Mouse (Mus musculus) embryonic facial prominence, embryonic 15.5 days (tissue): ENCODE measurements around the gene Pxmp4. TPM values are rescaled to one million over a fixed set of nuclear protein-coding genes. Genes with fewer than 3 reads are reported as not detected.

ENCODE experiments used
- ATAC-seq: fragments of 200-750 bp; cut with Nextera tagmentation; 2 replicates; pipeline ENCODE4 v1.8.0; 2017; ENCODE audit warnings: low read depth, moderate TSS enrichment; ENCODE audit not compliant: insufficient number of reproducible peaks, low FRiP score, low TSS enrichment
- H3K27ac ChIP-seq: fragments of 300-500 bp; sonication (generic); replicated peaks from 2 replicates; pipeline ENCODE4 v1.5.1; 2015; ENCODE audit warnings: mild to moderate bottlenecking, inconsistent platforms
- H3K27me3 ChIP-seq: fragments of 300-500 bp; sonication (generic); 2 replicates; pipeline ENCODE4 v1.6.1; 2015; ENCODE audit warnings: inconsistent platforms
- H3K36me3 ChIP-seq: fragments of 300-500 bp; sonication (generic); 2 replicates; pipeline ENCODE4 v1.6.1; 2015; ENCODE audit warnings: mild to moderate bottlenecking, inconsistent platforms
- H3K4me1 ChIP-seq: fragments of 300-500 bp; sonication (generic); 2 replicates; pipeline ENCODE4 v1.6.1; 2015; ENCODE audit warnings: inconsistent platforms
- H3K4me2 ChIP-seq: fragments of 300-500 bp; sonication (generic); replicated peaks from 2 replicates; pipeline ENCODE4 v1.6.1; 2015; ENCODE audit warnings: mild to moderate bottlenecking, inconsistent platforms
- H3K4me3 ChIP-seq: fragments of 300-500 bp; sonication (generic); replicated peaks from 2 replicates; pipeline ENCODE4 v1.5.1; 2015; ENCODE audit warnings: mild to moderate bottlenecking, inconsistent platforms
- H3K9ac ChIP-seq: fragments of 300-500 bp; sonication (generic); 2 replicates; pipeline ENCODE4 v1.6.1; 2015; ENCODE audit warnings: inconsistent platforms
- H3K9me3 ChIP-seq: fragments of 300-500 bp; sonication (generic); replicated peaks from 2 replicates; pipeline ENCODE4 v1.6.1; 2016; ENCODE audit warnings: inconsistent platforms
- WGBS: fragments of 180-500 bp; shearing (Covaris S2); methylation state at CpG from one replicate; pipeline ENCODE4 v1.1.7; 2015; 5-methylcytosine and 5-hydroxymethylcytosine counted together
- polyA plus RNA-seq: library from polyadenylated mRNA; unstranded; fragments of >200 nt; fragmentation: Nextera tagmentation; extraction: Ambion mirVana; gene quantifications from 2 replicates; pipeline ENCODE4 v1.2.1, GENCODE M21; 2015

Pxmp4 gene
- polyA plus RNA-seq, 1 experiment from 2014 or later, result 33.1 TPM

DNA sequence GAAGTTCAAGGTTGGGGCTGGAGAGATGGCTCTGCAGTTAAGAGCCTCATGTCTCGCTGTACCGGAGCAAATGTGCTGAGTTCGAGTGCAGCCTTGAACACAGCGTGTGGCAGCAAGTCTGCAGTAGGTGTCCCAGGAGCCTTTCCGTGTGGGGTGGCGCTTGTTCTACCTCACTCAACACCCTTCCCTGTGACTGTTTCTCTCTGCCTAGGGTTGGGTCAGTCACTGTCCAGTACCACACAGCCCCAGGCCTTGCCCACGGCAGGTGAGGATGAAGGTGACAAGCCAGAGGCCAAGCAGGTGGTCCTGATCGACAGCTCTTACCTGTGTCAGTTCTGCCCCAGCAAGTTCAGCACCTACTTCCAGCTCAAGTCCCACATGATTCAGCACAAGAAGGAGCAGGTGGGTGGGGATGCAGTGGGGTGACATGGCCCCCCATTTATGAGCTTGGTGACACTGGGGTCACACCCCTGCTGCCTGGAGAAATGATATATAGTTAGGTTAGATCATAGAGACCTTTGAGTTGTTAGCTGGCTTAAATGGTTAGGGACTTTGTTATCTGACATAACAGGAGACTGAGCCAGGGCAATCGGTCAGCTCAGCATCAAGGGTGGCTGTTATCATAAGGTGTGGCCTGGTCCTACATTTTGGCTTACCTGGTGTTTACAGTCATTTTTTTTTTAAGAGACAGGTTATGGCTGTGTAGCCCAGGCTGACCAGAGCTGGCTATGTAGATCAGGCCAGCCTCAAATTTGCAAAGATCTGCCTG, 30.6 kb upstream of the Pxmp4 start:
- ATAC-seq, result no peak
- Histone ChIP-seq H3K9ac (no peak overlapping the region), H3K27me3 (no peaks in the 10 kb centered on the region), H3K27ac (no peak overlapping the region), H3K4me1 (no peaks in the 10 kb centered on the region), H3K4me3 (no peak overlapping the region), H3K9me3 (0 out of 2 replicates have a peak, but pooled peaks cover 6% of the 10 kb centered on the region), H3K4me2 (no peak overlapping the region), H3K36me3 (peaks cover 32% of the 10 kb centered on the region)
- WGBS, result 89% methylated on average over 9 of the region's 9 CpGs

DNA sequence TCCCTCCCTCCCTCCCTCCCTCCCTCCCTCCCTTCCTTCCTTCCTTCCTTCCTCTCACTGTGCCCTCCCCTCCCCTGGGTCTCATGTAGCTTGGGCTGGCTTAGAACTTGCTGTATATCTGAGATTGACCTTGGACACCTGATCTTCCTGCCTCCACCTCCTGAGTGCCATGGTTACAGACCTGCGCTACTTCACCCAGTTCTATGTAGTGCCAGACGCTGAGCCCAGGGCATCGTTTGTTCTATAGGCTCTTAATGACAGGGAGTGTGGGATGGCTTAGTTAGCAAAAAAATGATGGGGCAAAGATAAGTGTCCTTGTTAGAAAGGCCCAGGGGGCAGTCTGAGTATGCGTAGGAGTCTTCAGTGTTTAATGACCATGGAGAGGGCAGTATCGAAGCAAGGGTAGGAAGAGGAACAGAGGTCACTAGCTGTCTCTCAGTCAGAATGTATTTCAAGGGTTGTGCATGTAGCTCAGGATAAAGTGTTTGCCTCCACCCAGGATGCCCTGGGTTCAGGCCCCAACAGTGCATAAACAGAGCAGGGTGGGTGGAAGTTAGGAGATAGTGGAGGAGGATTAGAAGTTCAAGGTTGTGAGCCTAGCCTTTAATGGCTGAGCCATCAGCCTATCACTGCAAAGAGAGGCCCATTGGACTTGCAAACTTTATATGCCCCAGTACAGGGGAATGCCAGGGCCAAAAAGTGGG, 29.7 kb upstream of the Pxmp4 start:
- ATAC-seq, result no peak
- no peak overlapping the region for H3K4me3 ChIP-seq
- 0 out of 2 replicates have a peak, but pooled peaks cover 1% of the 10 kb centered on the region for H3K9me3 ChIP-seq
- 89% methylated on average over 5 of the region's 5 CpGs for WGBS
- no peak overlapping the region for H3K9ac ChIP-seq
- no peak overlapping the region for H3K27ac ChIP-seq
- no peaks in the 10 kb centered on the region for H3K4me1 ChIP-seq
- no peaks in the 10 kb centered on the region for H3K27me3 ChIP-seq
- no peak overlapping the region for H3K4me2 ChIP-seq
- peaks cover 32% of the 10 kb centered on the region for H3K36me3 ChIP-seq

DNA sequence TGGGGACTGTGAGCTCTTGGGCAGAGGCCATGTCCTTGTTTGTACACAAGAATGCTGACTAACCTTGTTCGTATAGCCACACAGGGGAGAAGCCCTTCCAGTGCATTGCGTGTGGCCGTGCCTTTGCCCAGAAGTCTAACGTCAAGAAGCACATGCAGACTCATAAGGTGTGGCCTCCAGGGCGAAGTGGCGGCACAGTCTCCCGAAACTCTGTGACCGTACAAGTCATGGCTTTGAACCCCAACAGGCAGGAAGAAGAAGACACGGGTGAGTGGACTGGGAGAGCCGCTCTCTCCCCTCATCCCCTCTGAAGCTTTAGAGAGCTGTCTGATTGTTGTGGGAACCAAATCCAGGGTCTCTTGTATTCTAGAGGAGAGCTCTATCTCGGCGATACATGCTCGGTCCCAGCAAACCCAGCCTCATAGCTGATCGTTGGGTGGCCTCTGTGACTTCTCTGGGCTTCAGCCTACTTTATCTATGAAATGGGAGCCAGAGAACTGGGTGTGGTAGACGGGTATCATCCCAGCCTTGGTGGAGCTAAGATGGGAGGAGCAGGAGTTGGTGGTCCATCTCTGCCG, 28.8 kb upstream of the Pxmp4 start:
- Histone ChIP-seq H3K4me3 (no peak overlapping the region), H3K4me1 (no peaks in the 10 kb centered on the region), H3K27me3 (no peaks in the 10 kb centered on the region), H3K9me3 (no peaks in the 10 kb centered on the region), H3K27ac (no peak overlapping the region), H3K9ac (no peak overlapping the region), H3K36me3 (peaks cover 26% of the 10 kb centered on the region; the same call in 1 of the 2 replicates), H3K4me2 (no peak overlapping the region)
- ATAC-seq, result no peak
- 85% methylated on average over 16 of the region's 16 CpGs for WGBS

DNA sequence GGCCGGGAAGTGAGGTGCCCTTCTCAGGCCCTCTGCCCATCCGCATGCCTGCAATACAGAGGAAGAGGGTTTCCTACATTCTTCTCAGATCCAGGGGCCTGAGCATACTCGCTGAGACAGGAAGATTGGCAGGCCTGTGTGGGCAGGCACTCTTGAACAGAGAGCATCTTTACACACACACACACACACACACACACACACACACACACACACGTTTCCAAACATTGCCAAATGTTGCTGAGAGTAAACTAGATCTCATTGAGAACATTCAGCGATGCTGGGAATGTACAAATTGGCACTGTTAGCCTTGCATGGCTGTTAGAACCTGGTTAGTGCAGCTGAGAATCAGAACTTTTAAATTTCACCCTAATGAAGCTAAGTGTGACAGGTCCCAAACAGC, 27.0 kb upstream of the Pxmp4 start:
- H3K36me3 ChIP-seq, result peaks cover 26% of the 10 kb centered on the region; the same call in 1 of the 2 replicates

DNA sequence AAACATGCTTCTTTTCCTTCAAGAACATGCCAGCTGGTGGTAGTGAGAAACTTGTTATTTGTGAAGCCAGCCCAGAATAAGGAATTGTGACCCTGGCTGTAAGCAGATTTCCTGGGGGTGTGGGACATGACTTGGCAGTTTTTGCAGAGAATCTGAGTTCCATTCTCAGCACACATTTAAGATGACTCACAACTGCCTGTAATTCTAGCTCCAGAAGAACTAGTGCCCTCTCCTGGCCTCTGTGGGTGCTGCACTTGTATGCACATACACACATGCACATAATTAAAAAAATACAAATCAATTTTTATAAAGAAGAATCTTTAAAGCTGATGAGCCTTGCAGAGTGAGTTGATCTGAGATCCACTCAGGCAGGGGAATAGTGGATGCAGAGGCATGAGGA, 20.6 kb upstream of the Pxmp4 start:
- Histone ChIP-seq H3K4me2 (no peak overlapping the region), H3K4me1 (no peaks in the 10 kb centered on the region), H3K9me3 (peaks cover 4% of the 10 kb centered on the region; the same call in 1 of the 2 replicates), H3K27me3 (no peaks in the 10 kb centered on the region), H3K9ac (no peak overlapping the region), H3K4me3 (no peak overlapping the region), H3K36me3 (peaks cover 25% of the 10 kb centered on the region), H3K27ac (no peak overlapping the region)
- no peak for ATAC-seq

More for the DNA sequence above, 27.0 kb upstream of the Pxmp4 start:
- 65% methylated on average over 5 of the region's 5 CpGs for WGBS
- Histone ChIP-seq H3K9ac (no peak overlapping the region), H3K27me3 (no peaks in the 10 kb centered on the region), H3K4me2 (no peak overlapping the region), H3K4me3 (no peak overlapping the region), H3K9me3 (no peaks in the 10 kb centered on the region), H3K4me1 (no peaks in the 10 kb centered on the region), H3K27ac (no peak overlapping the region)
- ATAC-seq, result no peak

DNA sequence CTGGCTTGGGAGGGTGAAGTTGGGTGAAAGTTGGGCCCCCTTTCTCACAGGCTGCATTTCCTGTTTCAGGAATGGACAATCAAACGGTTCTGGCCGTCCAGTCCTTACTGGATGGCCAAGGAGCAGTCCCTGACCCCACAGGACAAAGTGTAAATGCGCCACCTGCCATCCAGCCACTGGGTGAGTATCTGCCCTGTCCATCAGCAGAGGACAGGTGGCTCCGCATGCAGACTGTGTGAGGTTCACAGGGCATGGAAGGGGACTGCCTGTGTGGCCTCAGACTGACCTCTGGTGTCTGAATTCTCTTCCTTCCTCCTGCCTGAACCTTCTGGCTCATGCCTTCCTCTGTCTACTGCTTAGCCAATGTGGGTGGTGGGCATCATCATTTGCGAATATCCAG, 18.2 kb upstream of the Pxmp4 start:
- no peak overlapping the region for H3K4me2 ChIP-seq
- no peaks in the 10 kb centered on the region for H3K4me1 ChIP-seq
- 80% methylated on average over 5 of the region's 5 CpGs for WGBS
- peaks cover 4% of the 10 kb centered on the region; the same call in 1 of the 2 replicates for H3K9me3 ChIP-seq
- no peaks in the 10 kb centered on the region for H3K27me3 ChIP-seq
- H3K9ac ChIP-seq, result no peak overlapping the region
- no peak overlapping the region for H3K4me3 ChIP-seq
- peaks cover 19% of the 10 kb centered on the region for H3K36me3 ChIP-seq
- ATAC-seq, result no peak
- no peak overlapping the region for H3K27ac ChIP-seq

DNA sequence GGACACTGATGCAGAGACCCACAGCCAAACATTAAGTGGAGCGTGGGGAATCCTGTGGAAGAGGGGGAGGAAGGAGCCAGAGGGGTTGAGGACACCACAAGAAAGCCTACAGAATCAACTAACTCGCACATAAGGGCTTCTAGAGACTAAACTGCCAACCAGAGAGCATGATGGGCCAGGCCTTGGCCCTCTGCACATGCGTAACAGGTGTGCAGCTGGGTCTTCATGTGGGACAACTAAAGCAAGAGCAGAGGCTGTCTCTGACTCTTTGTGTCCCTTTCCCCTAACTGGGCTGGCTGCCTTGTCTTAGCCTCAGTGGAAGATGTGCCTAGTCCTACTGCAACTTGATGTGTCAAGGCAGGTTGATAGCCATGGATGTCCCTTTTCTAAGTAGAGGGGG, 13.6 kb upstream of the Pxmp4 start:
- no peak overlapping the region for H3K27ac ChIP-seq
- H3K9ac ChIP-seq, result no peak overlapping the region
- no peak overlapping the region for H3K4me2 ChIP-seq
- H3K4me1 ChIP-seq, result peaks cover 14% of the 10 kb centered on the region
- H3K27me3 ChIP-seq, result no peaks in the 10 kb centered on the region
- no peaks in the 10 kb centered on the region for H3K9me3 ChIP-seq
- no peaks in the 10 kb centered on the region for H3K36me3 ChIP-seq
- no peak overlapping the region for H3K4me3 ChIP-seq
- 84% methylated on average over 3 of the region's 3 CpGs for WGBS
- ATAC-seq, result no peak

DNA sequence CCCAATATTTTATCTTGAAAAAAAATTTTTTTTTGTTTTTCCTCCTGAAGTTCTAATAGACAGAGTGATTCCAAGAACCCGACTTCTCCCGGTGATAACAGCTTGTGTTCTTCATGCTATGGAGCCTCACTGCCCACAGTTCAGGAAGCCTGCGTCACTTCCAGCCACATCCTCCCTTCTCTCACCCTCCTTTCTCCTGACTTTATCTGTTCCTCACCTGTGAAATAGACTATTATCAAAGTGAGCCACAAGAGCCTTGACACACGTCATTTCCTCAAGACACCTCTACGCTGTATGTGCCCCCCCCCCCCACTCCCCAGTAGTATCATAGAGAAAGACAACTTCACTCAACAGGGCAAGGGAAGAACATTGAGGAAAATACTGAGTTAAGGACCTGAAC, 12.2 kb upstream of the Pxmp4 start:
- WGBS, result 89% methylated on average over 5 of the region's 5 CpGs
- no peak overlapping the region for H3K4me2 ChIP-seq
- no peak overlapping the region for H3K4me3 ChIP-seq
- H3K36me3 ChIP-seq, result no peaks in the 10 kb centered on the region
- no peaks in the 10 kb centered on the region for H3K27me3 ChIP-seq
- no peak overlapping the region for H3K27ac ChIP-seq
- no peaks in the 10 kb centered on the region for H3K9me3 ChIP-seq
- no peak overlapping the region for H3K9ac ChIP-seq
- no peak for ATAC-seq
- H3K4me1 ChIP-seq, result peaks cover 14% of the 10 kb centered on the region

DNA sequence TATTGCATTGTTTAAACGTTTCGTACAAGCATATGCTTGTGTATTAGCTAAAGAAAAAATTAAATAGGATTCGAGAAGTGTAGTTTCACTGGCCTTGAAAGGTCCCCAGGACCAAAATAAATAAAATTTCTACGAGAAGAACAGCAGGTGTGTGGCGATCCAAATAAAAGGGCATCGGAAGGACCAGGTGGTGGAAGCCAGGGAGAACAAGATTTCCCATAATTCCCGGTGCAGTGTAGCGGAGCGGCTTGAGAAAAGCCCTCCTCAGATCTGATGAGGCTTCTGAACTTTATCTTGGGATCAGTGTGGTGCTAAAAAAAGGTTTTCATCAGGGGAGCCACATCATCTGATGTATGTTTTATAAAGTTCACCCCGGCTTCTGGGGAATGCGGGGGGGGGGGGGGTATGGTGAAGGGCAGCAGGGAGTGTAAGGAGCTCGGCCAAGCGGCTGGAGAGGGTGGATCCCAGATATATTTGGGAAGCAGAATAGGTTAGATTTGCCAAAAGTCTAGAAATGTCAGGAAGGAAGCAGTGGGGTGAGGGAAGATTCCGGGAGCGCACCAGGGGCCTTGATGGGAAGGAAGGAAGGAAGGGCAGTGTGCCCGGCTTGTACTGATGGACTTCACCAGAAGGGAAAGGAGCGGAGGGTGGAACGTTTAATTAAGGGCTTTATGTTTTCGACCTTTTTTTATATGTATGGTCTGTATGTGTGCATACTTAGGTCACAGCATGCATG, 11.5 kb upstream of the Pxmp4 start:
- Histone ChIP-seq H3K4me3 (no peak overlapping the region), H3K27ac (no peak overlapping the region), H3K4me1 (peaks cover 14% of the 10 kb centered on the region), H3K9ac (no peak overlapping the region), H3K36me3 (no peaks in the 10 kb centered on the region), H3K9me3 (no peaks in the 10 kb centered on the region), H3K4me2 (no peak overlapping the region), H3K27me3 (no peaks in the 10 kb centered on the region)
- no peak for ATAC-seq
- 67% methylated on average over 19 of the region's 19 CpGs for WGBS

DNA sequence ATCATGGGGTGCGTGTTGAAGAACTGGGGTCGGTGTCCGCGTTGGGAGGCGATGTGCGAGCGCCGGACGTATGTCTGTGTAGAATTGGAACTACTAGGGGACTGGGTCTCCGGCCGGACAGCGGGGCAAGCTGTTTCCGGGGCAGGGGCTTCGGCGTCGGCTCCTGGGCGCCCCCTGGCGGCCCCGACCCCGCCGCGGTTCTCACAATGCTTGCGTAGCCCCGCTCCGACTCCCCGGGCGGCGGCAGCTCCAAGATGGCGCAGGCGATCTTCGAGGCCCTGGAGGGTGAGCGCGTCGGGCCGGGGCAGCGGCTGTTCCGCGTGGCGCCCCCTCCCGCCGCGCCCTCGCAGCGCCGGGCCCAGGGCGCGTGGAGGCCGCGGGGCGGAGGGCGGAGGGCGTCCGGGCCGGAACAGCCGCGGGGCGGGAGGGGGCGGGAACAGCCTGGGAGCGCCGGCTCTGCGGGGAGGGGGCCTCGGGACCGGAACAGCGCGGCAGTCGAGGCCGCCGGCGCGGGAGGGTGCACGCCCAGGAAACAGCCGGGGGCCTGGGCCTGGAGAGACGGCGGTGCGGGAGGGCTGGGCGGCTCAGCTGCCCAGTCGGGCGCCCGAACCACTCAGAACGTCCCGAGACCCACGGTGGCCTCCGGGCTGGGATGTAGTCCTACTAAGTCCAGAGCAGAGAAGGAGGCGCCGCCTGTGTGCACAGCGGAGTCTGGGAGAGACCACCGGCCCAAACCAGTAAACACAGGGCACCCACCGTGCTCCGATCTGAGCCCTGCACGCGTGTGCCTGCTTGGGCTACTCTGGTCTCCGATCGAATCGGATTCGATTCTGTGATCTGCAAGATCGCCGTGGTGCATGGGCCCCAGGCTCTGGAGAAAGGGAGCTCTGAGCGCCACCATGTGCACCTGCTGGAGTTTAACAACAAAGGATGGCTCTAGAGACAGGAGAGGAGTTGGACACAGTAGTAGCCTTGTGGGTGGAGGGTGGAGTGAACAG, 9.9 kb upstream of the Pxmp4 start, which contains the start of the genes Zfp341 and 4930519P11Rik:
Gene Zfp341, plus strand, starts transcription at position 180 of the 998 bp plus-strand sequence.
Gene 4930519P11Rik, minus strand, starts transcription at position 320 of the 998 bp plus-strand sequence.
- under 1% methylated on average over 95 of the region's 98 CpGs for WGBS
- peak; percentile 95 for ATAC-seq
- peak within 1 kb of the TSS; percentile 78 for H3K4me2 ChIP-seq

More for the DNA sequence above, 9.9 kb upstream of the Pxmp4 start, which contains the start of the genes Zfp341 and 4930519P11Rik:
- peaks cover 14% of the 10 kb centered on the region for H3K4me1 ChIP-seq
- peak within 1 kb of the TSS; percentile 62 for H3K9ac ChIP-seq
- H3K9me3 ChIP-seq, result no peaks in the 10 kb centered on the region
- no peaks in the 10 kb centered on the region for H3K27me3 ChIP-seq
- peak within 1 kb of the TSS; percentile 97 for H3K27ac ChIP-seq
- no peaks in the 10 kb centered on the region for H3K36me3 ChIP-seq
- H3K4me3 ChIP-seq, result peak within 1 kb of the TSS; percentile 64
